ENCODE assay signal across 8 mouse cellular contexts in genomic region chr5:113874063-113875024, GRCm38 (mm10). TPM values are rescaled to one million over a fixed set of nuclear protein-coding genes. Genes with fewer than 3 reads are reported as not detected.
DNase-seq lines count a peak whose midpoint lies in the region; ATAC-seq and TF ChIP-seq lines count a peak whose summit lies in the region.

No protein-coding gene starts in this region.

- no peaks in the 10 kb centered on the region for H3K27me3 ChIP-seq in kidney, embryonic 15.5 days
- H3K27me3 ChIP-seq in hindbrain, embryonic 11.5 days (ENCODE audit: control insufficient read depth, insufficient read depth, low read length), result no peaks in the 10 kb centered on the region
- no peaks in the 10 kb centered on the region for H3K27me3 ChIP-seq in midbrain, embryonic 15.5 days (replicated peaks)

- TF ChIP-seq POLR2A in bone marrow macrophage, adult 2 months (IDR thresholded peaks at IDR 0.05; ENCODE audit: borderline replicate concordance, low read depth, low read length), result no peak

- peak overlapping the region; percentile 48 for H3K4me2 ChIP-seq in kidney, embryonic 15.5 days
- H3K4me2 ChIP-seq in hindbrain, embryonic 11.5 days (replicated peaks; ENCODE audit: low read depth, low read length), result peak overlapping the region; percentile 12; the same call in 1 of the 2 replicates
- H3K4me2 ChIP-seq in midbrain, embryonic 15.5 days, result peak overlapping the region; percentile 47

- no peak for TF ChIP-seq CTCF in bone marrow macrophage, adult 2 months (IDR thresholded peaks at IDR 0.05; ENCODE audit: low read depth, low read length)

- no peak for ATAC-seq in kidney, embryonic 15.5 days (replicated peaks; ENCODE audit: low FRiP score)
- no peak for ATAC-seq in hindbrain, embryonic 11.5 days (ENCODE audit: low FRiP score)
- no peak for ATAC-seq in midbrain, embryonic 15.5 days (replicated peaks)

- H3K4me1 ChIP-seq in kidney, embryonic 15.5 days, result peaks cover 71% of the 10 kb centered on the region
- peaks cover 64% of the 10 kb centered on the region for H3K4me1 ChIP-seq in bone marrow macrophage, adult 2 months (ENCODE audit: control insufficient read depth, insufficient read depth, low read length)
- peaks cover 42% of the 10 kb centered on the region for H3K4me1 ChIP-seq in hindbrain, embryonic 11.5 days (replicated peaks; ENCODE audit: control insufficient read depth, insufficient read depth, low read length)
- H3K4me1 ChIP-seq in midbrain, embryonic 15.5 days, result peaks cover 62% of the 10 kb centered on the region

- H3K4me3 ChIP-seq in kidney, embryonic 15.5 days (replicated peaks), result no peak overlapping the region
- no peak overlapping the region for H3K4me3 ChIP-seq in bone marrow macrophage, adult 2 months (ENCODE audit: insufficient read depth, low read length)
- no peak overlapping the region for H3K4me3 ChIP-seq in hindbrain, embryonic 11.5 days (ENCODE audit: low read depth, low read length)
- peak overlapping the region; percentile 17; the same call in 1 of the 2 replicates for H3K4me3 ChIP-seq in midbrain, embryonic 15.5 days

- peak overlapping the region; percentile 32; the same call in 1 of the 2 replicates for H3K9ac ChIP-seq in kidney, embryonic 15.5 days
- H3K9ac ChIP-seq in hindbrain, embryonic 11.5 days (ENCODE audit: low read depth, low read length), result peak overlapping the region; percentile 58
- peak overlapping the region; percentile 41; the same call in 1 of the 2 replicates for H3K9ac ChIP-seq in midbrain, embryonic 15.5 days

- peaks cover 35% of the 10 kb centered on the region for H3K36me3 ChIP-seq in kidney, embryonic 15.5 days
- no peaks in the 10 kb centered on the region for H3K36me3 ChIP-seq in hindbrain, embryonic 11.5 days (ENCODE audit: control insufficient read depth, insufficient read depth, low read length)
- peaks cover 4% of the 10 kb centered on the region; the same call in 1 of the 2 replicates for H3K36me3 ChIP-seq in midbrain, embryonic 15.5 days (replicated peaks)

- 47% methylated on average over 19 of the region's 19 CpGs for WGBS in kidney, embryonic 15.5 days
- WGBS in hindbrain, embryonic 11.5 days, result 55% methylated on average over 19 of the region's 19 CpGs
- 49% methylated on average over 19 of the region's 19 CpGs for WGBS in midbrain, embryonic 15.5 days

- H3K27ac ChIP-seq in kidney, embryonic 15.5 days, result peak overlapping the region; percentile 87
- H3K27ac ChIP-seq in bone marrow macrophage, adult 2 months (ENCODE audit: insufficient read depth, low read depth, low read length), result peak overlapping the region; percentile 79
- H3K27ac ChIP-seq in hindbrain, embryonic 11.5 days (ENCODE audit: low read depth, low read length), result peak overlapping the region; percentile 98
- peak overlapping the region; percentile 99 for H3K27ac ChIP-seq in midbrain, embryonic 15.5 days

- DNase-seq in kidney, adult 18-20 months, result no peak
- no peak for DNase-seq in hindbrain, embryonic 11.5 days (ENCODE audit: low spot score)
- DNase-seq in cerebellum, postnatal 4 days (ENCODE audit: low spot score in 2 of 2), result no peak
- DNase-seq in layer of hippocampus, postnatal 14 days (ENCODE audit: low spot score in 2 of 2), result no peak
- DNase-seq in ovary, postnatal 10 days (ENCODE audit: low spot score), result no peak

- H3K9me3 ChIP-seq in kidney, embryonic 15.5 days (replicated peaks), result no peaks in the 10 kb centered on the region
- H3K9me3 ChIP-seq in hindbrain, embryonic 11.5 days (ENCODE audit: control insufficient read depth, low read length), result no peaks in the 10 kb centered on the region
- H3K9me3 ChIP-seq in midbrain, embryonic 15.5 days, result no peaks in the 10 kb centered on the region

RNA-seq across cellular contexts. Expression of gene Coro1c, which starts 34.2 kb away (rescaled TPM):
- polyA plus RNA-seq in kidney, embryonic 15.5 days (2015; fragmentation: Nextera tagmentation; extraction: Ambion mirVana), result 105 and 119 TPM in 2 replicates
- 156 and 194 TPM in 2 replicates for polyA plus RNA-seq in bone marrow macrophage, adult 2 months (2012; ENCODE audit: insufficient read depth, insufficient read length, missing spikeins)
- 192 and 230 TPM in 2 replicates for polyA plus RNA-seq in hindbrain, embryonic 11.5 days (2014; fragmentation: Nextera tagmentation; extraction: Ambion mirVana)
- polyA plus RNA-seq in midbrain, embryonic 15.5 days (2015; fragmentation: Nextera tagmentation; extraction: Ambion mirVana), result 198 and 206 TPM in 2 replicates
- total RNA-seq in layer of hippocampus, postnatal 14 days (2021), result 10 to 100 TPM; 87.9 to 94.2 TPM

RNA-seq across cellular contexts. Expression of gene Selplg, which starts 41.9 kb away (rescaled TPM):
- polyA plus RNA-seq in kidney, embryonic 15.5 days (2015; fragmentation: Nextera tagmentation; extraction: Ambion mirVana), result 1.5 and 2.2 TPM in 2 replicates
- 318 and 365 TPM in 2 replicates for polyA plus RNA-seq in bone marrow macrophage, adult 2 months (2012; ENCODE audit: insufficient read depth, insufficient read length, missing spikeins)
- polyA plus RNA-seq in hindbrain, embryonic 11.5 days (2014; fragmentation: Nextera tagmentation; extraction: Ambion mirVana), result 0.96 and 1.0 TPM in 2 replicates
- 2.4 and 2.8 TPM in 2 replicates for polyA plus RNA-seq in midbrain, embryonic 15.5 days (2015; fragmentation: Nextera tagmentation; extraction: Ambion mirVana)
- 10 to 100 TPM; 26.5 to 29.3 TPM for total RNA-seq in layer of hippocampus, postnatal 14 days (2021)

Comparison
In these comparisons a context has a peak if more than half of its experiments do, and no peak if none do; other contexts are left out.
1. RNA of gene Selplg, which starts 41.9 kb away (polyA plus RNA-seq): 318 to 365 TPM in bone marrow macrophage, adult 2 months; 2.4 to 2.8 TPM in midbrain, embryonic 15.5 days, 1.5 to 2.2 TPM in kidney, embryonic 15.5 days and 0.96 to 1.0 TPM in hindbrain, embryonic 11.5 days; every median in the first group is over 10 times any median in the second.
2. Peak in every context shown above with its lines, with median percentiles within 50 percentile points of each other: H3K27ac ChIP-seq, H3K4me2 ChIP-seq and H3K9ac ChIP-seq.